Mouse (Mus musculus) small intestine, adult 2 months (tissue): ENCODE measurements around the gene Abcc12.

Source experiments
- CTCF ChIP-seq: fragments of 200-500 bp; IDR thresholded peaks from 2 replicates; pipeline ENCODE4 v1.5.1; 2012; ENCODE audit warnings: low read depth, mild to moderate bottlenecking, control low read depth, inconsistent platforms, low read length, moderate library complexity, mixed read lengths; ENCODE audit not compliant: insufficient replicate concordance, insufficient read length; ENCODE audit errors: extremely low read depth
- POLR2A ChIP-seq: fragments of 200-500 bp; IDR thresholded peaks from 2 replicates; pipeline ENCODE4 v1.6.1; 2012; ENCODE audit warnings: low read depth, mild to moderate bottlenecking, control low read depth, inconsistent platforms, low read length, moderate library complexity

GRCm38 (mm10) chr8:86617759-86618387, 37.4 kb upstream of the Abcc12 start:
- TF ChIP-seq CTCF (no peak), POLR2A (no peak)
